Mouse (Mus musculus) embryonic facial prominence, embryonic 11.5 days (tissue): ENCODE results near the gene Hps4. TPM values are rescaled to one million over a fixed set of nuclear protein-coding genes. Genes with fewer than 3 reads are reported as not detected.
A peak's percentile ranks its signal among the peaks of the same experiment; 100 is the strongest.
"Not testable (repeated sequence)": the region's sequence is repeated elsewhere in the genome, so short reads cannot be mapped to it uniquely, and the experiment has no call there.

Experiments
- ATAC-seq: fragments of 200-750 bp; cut with Nextera tagmentation; replicated peaks from 2 replicates; pipeline ENCODE4 v1.8.0; 2017; ENCODE audit warnings: low read depth; ENCODE audit not compliant: insufficient number of reproducible peaks, low FRiP score, low TSS enrichment
- DNase-seq: peaks from one replicate; pipeline ENCODE4 v3.0.0-alpha.2; 2015; ENCODE audit warnings: low spot score
- H3K27ac ChIP-seq: fragments of 300-500 bp; sonication (generic); replicated peaks from 2 replicates; pipeline ENCODE4 v1.5.1; 2014; ENCODE audit warnings: mild to moderate bottlenecking, low read depth, low read length, control low read depth
- H3K27me3 ChIP-seq: fragments of 300-500 bp; sonication (generic); 2 replicates; pipeline ENCODE4 v1.6.1; 2014; ENCODE audit warnings: mild to moderate bottlenecking, low read length, moderate library complexity, mixed read lengths; ENCODE audit not compliant: control insufficient read depth, insufficient read depth
- H3K36me3 ChIP-seq: fragments of 300-500 bp; sonication (generic); replicated peaks from 2 replicates; pipeline ENCODE4 v1.6.1; 2014; ENCODE audit warnings: low read depth, mild to moderate bottlenecking, low read length, moderate library complexity, mixed read lengths; ENCODE audit not compliant: control insufficient read depth, insufficient read depth
- H3K4me1 ChIP-seq: fragments of 300-500 bp; sonication (generic); 2 replicates; pipeline ENCODE4 v1.6.1; 2014; ENCODE audit warnings: low read length, mixed read lengths; ENCODE audit not compliant: control insufficient read depth, insufficient read depth
- H3K4me2 ChIP-seq: fragments of 300-500 bp; sonication (generic); 2 replicates; pipeline ENCODE4 v1.6.1; 2014; ENCODE audit warnings: low read depth, mild to moderate bottlenecking, control low read depth, low read length, moderate library complexity
- H3K4me3 ChIP-seq: fragments of 300-500 bp; sonication (generic); 2 replicates; pipeline ENCODE4 v1.5.1; 2014; ENCODE audit warnings: low read depth, low read length, control low read depth
- H3K9ac ChIP-seq: fragments of 300-500 bp; sonication (generic); replicated peaks from 2 replicates; pipeline ENCODE4 v1.6.1; 2014; ENCODE audit warnings: mild to moderate bottlenecking, control low read depth, low read length
- H3K9me3 ChIP-seq: fragments of 300-500 bp; sonication (generic); replicated peaks from 2 replicates; pipeline ENCODE4 v1.6.1; 2016; ENCODE audit warnings: mild to moderate bottlenecking, low read length, inconsistent platforms, mixed read lengths; ENCODE audit not compliant: control insufficient read depth
- WGBS: fragments of 180-500 bp; shearing (Covaris S2); extraction: QIAGEN DNeasy Blood & Tissue Kit; methylation state at CpG from one replicate; pipeline ENCODE4 v1.1.7; 2014; 5-methylcytosine and 5-hydroxymethylcytosine counted together
- polyA plus RNA-seq: library from polyadenylated mRNA; unstranded; fragments of >200 nt; fragmentation: Nextera tagmentation; extraction: Ambion mirVana; gene quantifications from 2 replicates; pipeline ENCODE4 v1.2.1, GENCODE M21; 2014

Gene Hps4
- polyA plus RNA-seq, 1 experiment from 2014 or later, result 28.6 TPM

DNA sequence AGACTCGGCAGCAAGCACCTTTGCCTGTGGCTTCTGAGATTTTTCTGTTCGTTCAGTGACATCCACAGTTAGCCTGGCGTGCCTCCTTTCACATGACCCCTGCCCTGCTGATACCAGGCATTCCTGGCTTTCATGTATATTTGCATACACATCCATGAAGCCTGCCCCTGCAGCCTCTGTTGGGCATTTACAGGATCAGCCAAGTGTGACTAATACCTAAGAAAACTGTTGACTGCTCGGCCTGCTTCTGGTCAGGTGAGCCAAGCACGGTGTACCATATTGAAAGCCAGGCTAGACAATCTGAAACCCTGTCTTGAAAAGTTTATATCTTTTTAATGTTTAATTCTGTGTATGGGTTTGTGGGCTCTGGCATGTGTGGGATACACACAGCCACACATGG lies 26.4 kb upstream of the Hps4 start:
- Histone ChIP-seq H3K27me3 (no peaks in the 10 kb centered on the region), H3K4me1 (no peaks in the 10 kb centered on the region), H3K4me3 (no peak overlapping the region), H3K36me3 (no peaks in the 10 kb centered on the region; the same call in 1 of the 2 replicates), H3K9ac (no peak overlapping the region), H3K4me2 (no peak overlapping the region), H3K9me3 (no peaks in the 10 kb centered on the region), H3K27ac (no peak overlapping the region)
- no peak for DNase-seq
- 73% methylated on average over 5 of the region's 5 CpGs for WGBS
- ATAC-seq, result no peak

GRCm38 (mm10) chr5:112317328-112317727 lies 25.6 kb upstream of the Hps4 start:
- no peak overlapping the region for H3K9ac ChIP-seq
- H3K27me3 ChIP-seq, result no peaks in the 10 kb centered on the region
- no peaks in the 10 kb centered on the region for H3K4me1 ChIP-seq
- no peak overlapping the region for H3K27ac ChIP-seq
- ATAC-seq, result no peak
- no peaks in the 10 kb centered on the region for H3K9me3 ChIP-seq
- no peaks in the 10 kb centered on the region; the same call in 1 of the 2 replicates for H3K36me3 ChIP-seq
- H3K4me2 ChIP-seq, result no peak overlapping the region
- no peak overlapping the region for H3K4me3 ChIP-seq
- WGBS, result 61% methylated on average over 5 of the region's 5 CpGs
- no peak for DNase-seq

DNA sequence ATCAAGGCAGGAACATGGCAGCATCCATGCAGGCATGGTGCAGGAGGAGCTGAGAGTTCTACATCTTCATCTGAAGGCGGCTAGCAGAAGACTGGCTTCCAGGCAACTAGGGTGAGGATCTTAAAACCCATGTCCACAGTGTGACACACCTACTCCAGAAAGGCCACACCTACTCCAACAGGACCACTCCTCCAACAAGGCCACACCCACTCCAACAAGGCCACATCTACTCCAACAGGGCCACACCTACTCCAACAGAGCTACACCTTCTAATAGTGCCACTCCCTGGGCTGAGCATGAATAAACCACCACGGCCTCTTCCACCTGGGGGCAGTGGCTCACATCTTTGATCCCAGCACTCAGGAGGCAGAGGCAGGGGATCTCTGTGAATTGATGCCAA lies 23.5 kb upstream of the Hps4 start:
- H3K4me1 ChIP-seq, H3K9ac ChIP-seq, DNase-seq, H3K27ac ChIP-seq, H3K4me3 ChIP-seq, H3K9me3 ChIP-seq, H3K36me3 ChIP-seq, ATAC-seq, H3K27me3 ChIP-seq, H3K4me2 ChIP-seq: not testable (repeated sequence)
- 59% methylated on average over 2 of the region's 2 CpGs for WGBS

DNA sequence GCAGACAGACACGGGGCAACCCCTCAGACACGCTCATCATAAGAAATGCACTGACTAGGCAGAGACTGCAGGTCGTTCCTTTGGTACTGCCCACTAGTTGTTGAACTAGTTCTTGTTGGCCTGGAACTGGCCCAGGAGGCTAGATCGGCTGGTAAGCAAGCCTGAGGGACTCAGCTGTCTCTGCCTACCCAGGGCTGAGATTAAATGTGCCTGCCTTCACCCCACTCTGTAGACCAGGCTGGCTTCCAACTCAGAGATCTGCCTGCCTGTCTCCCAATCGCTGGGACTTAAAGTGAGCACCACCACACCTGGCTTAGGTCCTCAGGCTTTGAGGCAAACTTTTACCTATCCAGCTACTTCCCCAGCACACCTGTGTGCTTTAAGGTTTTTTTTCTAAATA lies 22.5 kb upstream of the Hps4 start:
- Histone ChIP-seq H3K9ac (no peak overlapping the region), H3K27ac (no peak overlapping the region), H3K36me3 (no peaks in the 10 kb centered on the region), H3K9me3 (no peaks in the 10 kb centered on the region), H3K4me1 (no peaks in the 10 kb centered on the region), H3K4me2 (no peak overlapping the region), H3K4me3 (no peak overlapping the region), H3K27me3 (no peaks in the 10 kb centered on the region)
- 68% methylated on average over 5 of the region's 5 CpGs for WGBS
- DNase-seq (no peak), ATAC-seq (no peak)

DNA sequence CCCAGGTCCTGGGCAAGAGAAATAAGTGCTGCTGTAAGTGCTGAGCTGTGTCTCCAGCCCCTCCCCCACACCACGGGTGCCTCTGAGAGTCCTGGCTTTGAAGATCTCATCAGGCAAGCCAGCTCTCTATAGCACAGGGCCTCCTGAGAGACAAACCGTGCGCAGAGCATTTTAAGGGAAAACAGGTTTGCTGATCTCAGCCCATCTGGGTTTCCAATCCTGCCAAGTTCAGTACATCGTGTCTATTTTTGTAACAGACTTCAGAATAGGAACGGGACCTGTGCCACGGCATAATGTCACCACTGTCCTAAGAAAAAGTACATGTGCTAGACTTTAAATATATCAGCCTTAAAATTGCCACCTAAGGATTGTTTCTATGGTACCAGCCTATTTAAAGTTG lies 21.9 kb upstream of the Hps4 start:
- H3K4me2 ChIP-seq, result no peak overlapping the region
- ATAC-seq (no peak), DNase-seq (no peak)
- WGBS, result 78% methylated on average over 6 of the region's 6 CpGs
- no peak overlapping the region for H3K27ac ChIP-seq
- no peaks in the 10 kb centered on the region for H3K27me3 ChIP-seq
- H3K9me3 ChIP-seq, result no peaks in the 10 kb centered on the region
- H3K4me3 ChIP-seq, result no peak overlapping the region
- H3K9ac ChIP-seq, result no peak overlapping the region
- H3K36me3 ChIP-seq, result no peaks in the 10 kb centered on the region
- H3K4me1 ChIP-seq, result no peaks in the 10 kb centered on the region

DNA sequence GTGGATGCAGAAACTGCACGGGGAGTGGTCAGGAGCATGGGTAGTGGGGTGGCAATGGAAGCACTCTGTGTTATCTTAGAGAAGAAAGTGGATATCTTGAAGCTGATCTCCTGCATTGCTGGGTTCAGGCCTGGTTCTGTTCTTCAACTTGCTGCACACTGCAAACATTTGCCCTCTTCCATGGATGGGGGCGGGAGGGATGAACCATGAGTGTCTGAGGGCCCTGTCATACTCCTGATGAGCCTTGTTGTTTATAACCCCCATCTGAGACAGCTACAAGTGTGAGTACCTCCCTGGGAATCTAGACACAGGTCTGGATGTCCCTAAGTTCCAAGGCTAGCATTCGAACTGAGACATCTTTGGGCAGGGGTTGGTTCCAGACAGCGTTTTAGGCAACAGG lies 21.5 kb upstream of the Hps4 start:
- Histone ChIP-seq H3K4me3 (no peak overlapping the region), H3K4me1 (no peaks in the 10 kb centered on the region), H3K4me2 (no peak overlapping the region), H3K36me3 (no peaks in the 10 kb centered on the region), H3K9me3 (no peaks in the 10 kb centered on the region), H3K9ac (no peak overlapping the region), H3K27ac (no peak overlapping the region), H3K27me3 (no peaks in the 10 kb centered on the region)
- ATAC-seq, result no peak
- 70% methylated on average over 4 of the region's 4 CpGs for WGBS
- no peak for DNase-seq

- no peak for DNase-seq
- no peak overlapping the region for H3K27ac ChIP-seq
- no peaks in the 10 kb centered on the region for H3K9me3 ChIP-seq
- H3K4me1 ChIP-seq, result no peaks in the 10 kb centered on the region
- H3K9ac ChIP-seq, result no peak overlapping the region
- ATAC-seq, result no peak
- no peaks in the 10 kb centered on the region for H3K36me3 ChIP-seq
- H3K4me3 ChIP-seq, result no peak overlapping the region
- no peak overlapping the region for H3K4me2 ChIP-seq
- no peaks in the 10 kb centered on the region for H3K27me3 ChIP-seq
- WGBS, result 90% methylated on average over 6 of the region's 6 CpGs
Measured at GRCm38 (mm10) chr5:112323246-112323645, 19.6 kb upstream of the Hps4 start.

- no peak overlapping the region for H3K4me2 ChIP-seq
- no peak overlapping the region for H3K27ac ChIP-seq
- H3K36me3 ChIP-seq, result 0 out of 2 replicates have a peak, but pooled peaks cover 2% of the 10 kb centered on the region
- H3K4me1 ChIP-seq, result no peaks in the 10 kb centered on the region
- no peak overlapping the region for H3K4me3 ChIP-seq
- no peak overlapping the region for H3K9ac ChIP-seq
- ATAC-seq (no peak), DNase-seq (peak; percentile 29)
- WGBS, result 33% methylated on average over 24 of the region's 24 CpGs
- no peaks in the 10 kb centered on the region for H3K27me3 ChIP-seq
- no peaks in the 10 kb centered on the region for H3K9me3 ChIP-seq
Measured at GRCm38 (mm10) chr5:112324637-112325545, 18.0 kb upstream of the Hps4 start.
